Mouse (Mus musculus) lung, embryonic 14.5 days (tissue): Measurements from ENCODE around the gene Adh4. TPM values are rescaled to one million over a fixed set of nuclear protein-coding genes. Genes with fewer than 3 reads are reported as not detected.

Experiments
- ATAC-seq: fragments of 200-750 bp; cut with Nextera tagmentation; 2 replicates; pipeline ENCODE4 v1.8.0; 2017; ENCODE audit warnings: mild to moderate bottlenecking, moderate TSS enrichment, moderate library complexity; ENCODE audit not compliant: insufficient read depth
- DNase-seq: peaks from one replicate; pipeline ENCODE4 v3.0.0-alpha.2; 2015
- H3K27ac ChIP-seq: fragments of 300-500 bp; sonication (generic); 2 replicates; pipeline ENCODE4 v1.5.1; 2014; ENCODE audit warnings: low read depth, mild to moderate bottlenecking, moderate library complexity
- H3K27me3 ChIP-seq: fragments of 300-500 bp; sonication (generic); 2 replicates; pipeline ENCODE4 v1.6.1; 2014; ENCODE audit warnings: low read length, control low read depth; ENCODE audit not compliant: insufficient read depth
- H3K36me3 ChIP-seq: fragments of 300-500 bp; sonication (generic); 2 replicates; pipeline ENCODE4 v1.6.1; 2014; ENCODE audit warnings: control low read depth; ENCODE audit not compliant: insufficient read depth
- H3K4me1 ChIP-seq: fragments of 300-500 bp; sonication (generic); 2 replicates; pipeline ENCODE4 v1.6.1; 2014; ENCODE audit warnings: antibody characterized with exemption, control low read depth; ENCODE audit not compliant: insufficient read depth
- H3K4me2 ChIP-seq: fragments of 300-500 bp; sonication (generic); 2 replicates; pipeline ENCODE4 v1.6.1; 2014; ENCODE audit warnings: mild to moderate bottlenecking
- H3K4me3 ChIP-seq: fragments of 300-500 bp; sonication (generic); 2 replicates; pipeline ENCODE4 v1.5.1; 2014; ENCODE audit warnings: low read depth, low read length
- H3K9ac ChIP-seq: fragments of 300-500 bp; sonication (generic); 2 replicates; pipeline ENCODE4 v1.6.1; 2014
- H3K9me3 ChIP-seq: fragments of 300-500 bp; sonication (generic); 2 replicates; pipeline ENCODE4 v1.6.1; 2016; ENCODE audit warnings: low read depth, low read length, control low read depth
- CTCF ChIP-seq: IDR thresholded peaks from 2 replicates; pipeline ENCODE4 v1.5.1; 2016; ENCODE audit warnings: antibody characterized with exemption, low read depth
- WGBS: fragments of 180-500 bp; shearing (Covaris S2); extraction: QIAGEN DNeasy Blood & Tissue Kit; methylation state at CpG from one replicate; pipeline ENCODE4 v1.1.7; 2014; 5-methylcytosine and 5-hydroxymethylcytosine counted together
- polyA plus RNA-seq: library from polyadenylated mRNA; unstranded; fragments of >200 nt; fragmentation: Nextera tagmentation; extraction: Ambion mirVana; gene quantifications from 2 replicates; pipeline ENCODE4 v1.2.1, GENCODE M21; 2014

Gene Adh4
- polyA plus RNA-seq, 1 experiment from 2014 or later: not detected

DNA sequence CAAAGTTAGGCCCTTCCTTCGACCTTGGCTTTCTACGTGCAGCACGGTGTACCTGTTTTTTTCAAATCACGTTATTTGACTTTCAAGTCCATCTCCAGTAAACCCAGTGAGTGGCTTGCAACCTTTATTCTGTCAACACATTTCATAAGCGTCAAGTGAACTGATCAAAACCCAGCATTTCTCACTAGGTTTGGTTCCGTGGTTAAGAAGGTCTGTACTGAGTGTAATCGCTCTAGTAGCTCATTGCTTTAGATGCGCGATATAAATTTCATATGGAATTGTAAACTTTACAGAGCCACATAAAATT is 28.2 kb downstream of the Adh4 start:
- Histone ChIP-seq H3K36me3 (peaks cover 34% of the 10 kb centered on the region), H3K9me3 (no peaks in the 10 kb centered on the region), H3K27ac (peak overlapping the region; percentile 88), H3K27me3 (no peaks in the 10 kb centered on the region), H3K9ac (peak overlapping the region; percentile 89), H3K4me3 (peak overlapping the region; percentile 90), H3K4me1 (no peaks in the 10 kb centered on the region), H3K4me2 (peak overlapping the region; percentile 88)
- 2% methylated on average over 9 of the region's 9 CpGs for WGBS
- no peak for ATAC-seq
- TF ChIP-seq CTCF: no peak
- DNase-seq: no peak

DNA sequence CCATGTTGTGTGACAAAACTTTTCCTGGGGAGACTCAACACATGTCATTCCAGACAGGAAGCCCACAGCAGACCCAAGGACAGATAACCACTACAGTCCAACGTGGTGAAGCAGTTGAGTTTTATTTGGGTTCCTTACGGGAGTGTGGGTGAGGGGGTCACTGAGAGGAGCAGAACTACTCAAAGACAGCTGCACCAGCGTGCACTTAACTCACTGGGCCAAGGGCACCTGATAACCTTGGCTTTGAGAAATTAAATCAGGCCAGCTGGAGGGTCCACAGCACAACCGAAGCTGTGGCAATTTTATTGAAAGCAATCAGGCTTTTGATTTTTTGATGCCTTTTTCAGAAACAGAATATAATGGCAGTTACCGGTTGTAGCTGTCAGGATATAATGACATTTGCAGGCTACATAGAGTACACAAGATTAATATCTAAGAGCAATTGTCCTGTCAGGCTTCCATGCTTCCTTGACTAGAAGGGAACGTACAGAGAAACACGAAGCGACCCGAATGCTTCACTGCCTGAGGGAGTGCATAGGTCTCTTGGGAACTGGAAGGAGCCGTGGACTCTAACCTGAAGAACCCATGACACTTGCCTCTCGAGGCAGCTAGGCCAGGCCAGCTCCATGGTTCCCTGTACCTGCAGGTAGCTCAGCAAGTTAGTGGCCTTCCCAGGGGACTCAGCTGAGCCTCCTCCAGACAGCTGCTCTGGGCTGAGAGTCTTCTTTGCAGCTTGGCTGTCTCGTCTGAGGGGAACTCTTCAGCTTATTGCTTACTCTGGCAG is 33.0 kb downstream of the Adh4 start:
- no peak overlapping the region for H3K9ac ChIP-seq

DNA sequence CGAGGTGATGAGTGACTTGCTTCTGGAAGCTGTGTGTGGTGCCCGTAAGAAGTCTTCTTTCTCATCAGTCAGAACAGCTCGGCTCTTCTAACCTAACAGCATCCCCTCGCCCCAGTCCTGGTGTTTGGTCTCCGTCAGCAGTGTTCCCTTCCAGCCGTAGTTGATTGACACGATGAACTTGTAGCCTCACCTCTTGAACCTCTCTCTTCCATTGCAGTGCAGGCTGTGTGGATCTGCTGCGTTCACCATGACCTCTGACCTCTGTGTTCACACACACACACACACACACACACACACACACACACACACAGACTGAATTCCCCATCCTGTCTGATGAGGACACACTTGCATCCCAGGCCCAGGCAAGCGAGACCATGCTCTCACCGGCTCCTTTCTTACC is 36.9 kb downstream of the Adh4 start:
- Histone ChIP-seq H3K36me3 (peaks cover 95% of the 10 kb centered on the region), H3K4me3 (no peak overlapping the region), H3K4me1 (no peaks in the 10 kb centered on the region), H3K4me2 (no peak overlapping the region), H3K27ac (no peak overlapping the region), H3K9ac (no peak overlapping the region), H3K27me3 (no peaks in the 10 kb centered on the region), H3K9me3 (no peaks in the 10 kb centered on the region)
- no peak for DNase-seq
- no peak for ATAC-seq
- TF ChIP-seq CTCF: no peak
- 73% methylated on average over 10 of the region's 10 CpGs for WGBS

More for the DNA sequence above, 33.0 kb downstream of the Adh4 start:
- DNase-seq (no peak), ATAC-seq (no peak)
- Histone ChIP-seq H3K4me2 (no peak overlapping the region), H3K27me3 (no peaks in the 10 kb centered on the region), H3K4me3 (no peak overlapping the region), H3K27ac (no peak overlapping the region), H3K9me3 (no peaks in the 10 kb centered on the region), H3K36me3 (peaks cover 79% of the 10 kb centered on the region), H3K4me1 (no peaks in the 10 kb centered on the region)
- TF ChIP-seq CTCF: no peak
- WGBS: 71% methylated on average over 12 of the region's 12 CpGs

DNA sequence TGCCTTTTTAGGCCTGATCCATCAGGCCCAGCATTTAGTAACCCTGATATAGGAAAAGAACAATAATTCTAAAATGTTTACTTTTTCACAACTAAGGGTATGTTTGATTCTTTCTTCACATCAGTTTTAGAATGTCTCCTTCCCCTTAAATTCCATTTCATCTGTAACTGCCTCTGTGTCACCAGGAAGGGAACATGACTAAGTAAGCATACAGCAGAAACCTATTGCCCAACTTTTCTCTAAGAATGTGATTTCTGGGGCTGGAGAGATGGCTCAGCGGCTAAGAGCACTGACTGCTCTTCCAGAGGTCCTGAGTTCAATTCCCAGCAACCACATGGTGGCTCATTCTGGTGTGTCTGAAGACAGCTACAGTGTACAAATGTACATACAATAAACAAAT is 39.0 kb downstream of the Adh4 start:
- TF ChIP-seq CTCF: no peak
- Histone ChIP-seq H3K27ac (no peak overlapping the region), H3K4me1 (no peaks in the 10 kb centered on the region), H3K4me2 (no peak overlapping the region), H3K9ac (no peak overlapping the region), H3K4me3 (no peak overlapping the region), H3K27me3 (no peaks in the 10 kb centered on the region), H3K36me3 (peaks cover 92% of the 10 kb centered on the region), H3K9me3 (no peaks in the 10 kb centered on the region)
- no peak for DNase-seq
- WGBS: 84% methylated on average over 1 of the region's 1 CpGs
- ATAC-seq: no peak

DNA sequence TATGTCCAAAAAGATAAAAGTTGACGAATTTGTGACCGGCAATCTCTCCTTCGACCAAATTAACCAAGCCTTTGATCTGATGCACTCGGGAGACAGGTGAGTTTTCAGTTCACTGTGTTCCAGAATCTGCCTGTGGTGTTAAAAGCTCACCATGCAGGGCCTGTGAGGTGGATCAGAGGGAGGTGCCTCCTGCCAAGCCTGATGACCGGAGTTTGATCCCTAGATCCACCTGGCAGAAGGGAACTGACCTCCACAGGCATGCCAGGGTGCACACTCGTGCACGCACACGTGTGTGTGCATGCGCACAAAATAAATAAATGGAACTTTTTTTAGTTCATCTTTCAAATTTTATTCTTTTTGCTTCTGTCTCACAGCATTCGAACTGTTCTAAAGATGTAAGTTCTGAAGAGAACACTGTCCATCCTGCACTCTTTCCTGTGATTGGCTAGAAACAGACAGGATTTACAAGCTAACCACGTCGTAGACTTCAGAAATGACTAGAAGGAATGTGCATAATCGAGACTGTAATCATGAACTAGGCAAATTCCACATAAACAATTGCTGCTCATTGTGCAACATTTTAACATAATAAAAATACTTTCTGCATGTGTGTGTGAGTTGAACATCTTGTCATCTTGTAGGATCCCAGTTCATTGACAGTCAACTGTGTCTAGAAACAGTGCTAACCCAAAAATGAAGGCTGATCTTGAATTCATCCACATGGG is 39.6 kb downstream of the Adh4 start:
- TF ChIP-seq CTCF: no peak

DNA sequence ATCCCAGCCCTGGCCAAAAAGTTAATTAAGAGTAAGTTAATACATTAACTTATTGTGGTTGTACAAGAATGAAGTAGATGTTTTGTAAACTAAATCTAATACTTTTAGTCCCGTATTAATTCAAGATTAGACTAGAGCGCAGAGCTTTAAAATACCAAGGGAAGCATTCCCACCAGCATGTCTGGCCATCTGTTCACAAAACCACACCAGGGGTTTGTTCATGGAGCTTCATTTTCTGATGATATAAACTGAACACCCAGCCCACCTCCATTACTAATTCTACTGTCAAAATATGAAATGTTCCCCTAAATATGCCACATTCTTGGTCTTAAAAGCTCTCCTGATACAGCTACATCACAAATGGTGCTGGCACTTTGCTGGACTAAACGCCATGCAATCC is 43.2 kb downstream of the Adh4 start:
- Histone ChIP-seq H3K9me3 (no peaks in the 10 kb centered on the region), H3K36me3 (peaks cover 91% of the 10 kb centered on the region), H3K4me1 (no peaks in the 10 kb centered on the region), H3K4me2 (no peak overlapping the region), H3K27ac (no peak overlapping the region), H3K4me3 (no peak overlapping the region), H3K27me3 (no peaks in the 10 kb centered on the region), H3K9ac (no peak overlapping the region)
- ATAC-seq (no peak), DNase-seq (no peak)
- 97% methylated on average over 3 of the region's 3 CpGs for WGBS
- TF ChIP-seq CTCF: no peak

More for the DNA sequence above, 39.6 kb downstream of the Adh4 start:
- peaks cover 92% of the 10 kb centered on the region for H3K36me3 ChIP-seq
- H3K4me2 ChIP-seq: no peak overlapping the region
- 84% methylated on average over 13 of the region's 13 CpGs for WGBS
- H3K27ac ChIP-seq: no peak overlapping the region
- no peaks in the 10 kb centered on the region for H3K4me1 ChIP-seq
- no peak for DNase-seq
- no peak overlapping the region for H3K4me3 ChIP-seq
- ATAC-seq: no peak
- H3K9me3 ChIP-seq: no peaks in the 10 kb centered on the region
- no peaks in the 10 kb centered on the region for H3K27me3 ChIP-seq
- H3K9ac ChIP-seq: no peak overlapping the region

DNA sequence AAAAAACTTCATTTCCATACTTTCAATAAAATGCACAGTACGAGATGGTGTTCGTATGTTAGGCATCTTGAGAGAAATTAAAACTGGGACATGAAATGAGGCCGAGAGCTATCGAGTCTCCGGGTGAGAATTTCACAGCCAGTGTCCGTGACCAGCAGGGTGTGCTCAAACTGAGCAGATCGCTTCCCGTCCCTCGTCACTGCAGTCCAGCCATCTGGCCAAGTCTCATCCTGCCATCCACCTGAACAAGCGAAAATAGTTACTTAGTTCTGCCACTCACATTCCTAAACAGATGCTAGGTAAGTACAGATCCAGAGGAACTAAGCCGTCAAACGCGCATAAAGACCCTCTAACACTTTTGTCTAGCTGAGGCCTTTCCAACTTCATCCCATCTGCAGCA is 45.0 kb downstream of the Adh4 start:
- H3K36me3 ChIP-seq: peaks cover 89% of the 10 kb centered on the region
- WGBS: 82% methylated on average over 13 of the region's 13 CpGs
- no peaks in the 10 kb centered on the region for H3K27me3 ChIP-seq

More for the DNA sequence above, 45.0 kb downstream of the Adh4 start:
- H3K9me3 ChIP-seq: no peaks in the 10 kb centered on the region
- H3K4me1 ChIP-seq: no peaks in the 10 kb centered on the region
- no peak overlapping the region for H3K4me2 ChIP-seq
- TF ChIP-seq CTCF: peak; percentile 47
- peak; percentile 44 for DNase-seq
- no peak overlapping the region for H3K27ac ChIP-seq
- no peak overlapping the region for H3K4me3 ChIP-seq
- no peak for ATAC-seq
- no peak overlapping the region for H3K9ac ChIP-seq
